Mouse (Mus musculus) common myeloid progenitor, adult 5-6 weeks (primary cell): ENCODE results near the gene Fgfr2. TPM values are rescaled to one million over a fixed set of nuclear protein-coding genes. Genes with fewer than 3 reads are reported as not detected.
"Not testable (repeated sequence)": the region's sequence is repeated elsewhere in the genome, so short reads cannot be mapped to it uniquely, and the experiment has no call there.

Experiments used
- ATAC-seq: replicated peaks from 2 replicates; pipeline ENCODE4 v1.8.0; 2016; ENCODE audit warnings: low read depth, mild to moderate bottlenecking, moderate TSS enrichment, inconsistent platforms; ENCODE audit not compliant: poor library complexity, severe bottlenecking
- total RNA-seq: library from RNA; stranded (forward); fragments of 200-1000, 187-1606 nt; gene quantifications from 2 replicates; pipeline ENCODE4 v1.2.3, GENCODE M21; 2017

Gene Fgfr2
- total RNA-seq, 1 experiment from 2014 or later = not detected

DNA sequence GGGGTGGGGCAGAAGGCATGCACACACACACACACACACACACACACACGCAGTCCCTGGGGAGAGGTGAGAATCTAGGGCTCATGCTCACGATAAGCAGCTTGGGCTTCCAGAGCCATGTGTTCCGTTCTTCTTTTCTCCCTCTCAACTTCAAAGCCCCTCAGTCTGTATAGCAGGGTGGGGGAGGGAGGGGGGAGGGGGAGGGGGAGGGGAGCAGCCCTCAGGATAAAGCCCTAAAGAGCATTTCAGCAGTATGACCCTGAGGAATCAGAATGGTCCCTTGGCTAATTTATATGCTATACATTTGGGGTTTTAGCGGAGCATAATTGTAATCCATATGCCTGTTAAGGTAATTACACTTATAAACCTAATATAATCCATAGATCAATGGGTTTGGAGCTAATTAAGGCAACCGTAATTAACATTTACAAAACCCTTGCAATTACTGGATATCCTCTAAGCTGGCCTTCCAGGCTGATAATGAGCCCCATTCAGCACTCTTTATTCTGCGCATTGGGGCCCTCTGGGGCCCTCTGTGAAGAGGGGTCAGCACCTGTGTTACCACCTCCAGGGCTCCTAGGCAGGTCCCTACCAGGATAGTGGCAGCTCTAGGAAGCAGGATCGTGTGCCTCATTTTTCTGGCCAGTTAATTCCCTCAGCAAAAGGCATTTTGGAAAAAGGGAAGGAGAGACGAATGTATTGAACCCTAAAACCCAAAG is 457.3 kb downstream of the Fgfr2 start:
- ATAC-seq = no peak

- ATAC-seq = no peak
Observed at GRCm38 (mm10) chr7:132664815-132665214, 458.3 kb downstream of the Fgfr2 start.

DNA sequence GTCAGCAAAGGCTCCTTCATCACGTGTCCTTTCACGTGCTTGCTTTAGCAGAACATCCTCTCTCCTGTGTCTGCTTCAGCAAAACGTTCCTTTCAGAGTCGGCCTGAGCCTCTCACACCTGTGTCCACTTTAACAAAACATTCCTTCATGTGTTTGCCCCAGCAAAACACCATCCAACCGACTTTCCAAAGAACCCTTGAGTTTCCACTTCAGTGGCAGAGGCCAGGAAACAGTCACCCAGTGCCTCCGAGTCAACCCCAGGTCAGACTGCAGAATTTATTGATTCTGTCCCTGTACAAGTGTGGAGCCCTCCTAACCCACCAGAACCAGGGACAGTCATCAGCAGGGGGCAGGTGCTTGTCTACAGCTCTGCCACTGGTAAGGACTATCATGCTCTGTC is 460.3 kb downstream of the Fgfr2 start:
- ATAC-seq = not testable (repeated sequence)

GRCm38 (mm10) chr7:132659633-132660032 is 463.5 kb downstream of the Fgfr2 start:
- no peak for ATAC-seq

DNA sequence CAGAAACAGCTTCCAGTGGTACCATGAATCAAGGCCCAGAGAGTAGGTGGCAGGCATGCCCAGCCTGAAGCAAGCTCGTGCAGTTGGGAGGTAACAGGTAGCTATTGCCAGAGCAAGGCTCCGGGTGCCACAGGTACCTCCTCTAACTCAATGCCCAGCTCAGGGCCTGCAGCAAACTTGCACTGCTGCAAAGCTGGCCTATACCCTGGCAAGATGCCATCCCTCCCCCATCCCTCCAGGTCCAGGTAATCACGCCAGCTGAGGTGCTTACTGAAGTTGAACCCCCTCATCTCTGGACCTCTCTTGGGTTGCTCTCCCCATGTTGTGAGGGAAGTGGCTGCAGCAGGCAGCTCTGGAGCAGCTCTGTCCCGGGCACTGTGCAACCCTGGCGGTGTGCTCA is 464.5 kb downstream of the Fgfr2 start:
- no peak for ATAC-seq

- ATAC-seq = no peak
Observed at GRCm38 (mm10) chr7:132658058-132658450, 465.1 kb downstream of the Fgfr2 start.

- no peak for ATAC-seq
Observed at GRCm38 (mm10) chr7:132657371-132658057, 465.6 kb downstream of the Fgfr2 start.

GRCm38 (mm10) chr7:132656548-132656947 is 466.6 kb downstream of the Fgfr2 start:
- peak; percentile 64 for ATAC-seq

DNA sequence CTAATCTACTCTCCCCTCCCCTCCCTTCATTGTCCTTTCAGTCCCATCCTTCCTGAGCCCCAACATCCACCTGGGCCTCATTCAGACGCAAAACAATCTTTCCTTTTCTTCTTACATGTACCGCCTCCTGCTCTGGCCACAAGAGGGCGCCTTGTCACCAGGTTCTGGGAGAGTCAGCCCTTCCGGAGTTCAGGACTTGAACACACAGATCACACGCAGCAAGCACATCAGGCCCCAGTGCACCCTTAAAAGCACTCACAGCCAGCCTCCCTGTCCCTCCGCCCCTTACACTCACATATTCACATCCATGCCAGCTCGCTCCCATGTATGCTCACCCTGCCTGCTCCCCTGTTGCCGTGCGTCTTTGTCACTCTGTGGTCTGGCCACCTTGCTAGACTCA is 467.1 kb downstream of the Fgfr2 start:
- ATAC-seq = peak; percentile 85

- no peak for ATAC-seq
Observed at GRCm38 (mm10) chr7:132654412-132654811, 468.7 kb downstream of the Fgfr2 start.

DNA sequence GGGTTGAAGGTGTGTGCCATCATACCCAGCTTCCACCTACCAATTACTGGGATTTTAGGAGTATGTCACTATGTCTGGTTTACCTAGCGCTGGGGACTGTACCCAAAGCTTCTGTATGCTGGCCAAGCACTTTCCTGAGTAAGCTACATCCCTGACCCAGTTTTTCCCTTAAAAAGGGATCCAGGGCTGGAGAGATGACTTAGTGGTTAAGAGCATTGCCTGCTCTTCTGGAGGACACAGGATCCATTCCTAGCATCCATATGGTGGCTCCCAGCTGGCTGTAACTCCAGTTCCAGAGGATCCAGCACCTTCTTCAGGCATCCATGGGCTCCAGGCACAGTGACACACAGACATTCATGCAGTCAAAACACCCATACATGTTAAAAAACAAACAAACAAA is 476.6 kb downstream of the Fgfr2 start:
- ATAC-seq = no peak

DNA sequence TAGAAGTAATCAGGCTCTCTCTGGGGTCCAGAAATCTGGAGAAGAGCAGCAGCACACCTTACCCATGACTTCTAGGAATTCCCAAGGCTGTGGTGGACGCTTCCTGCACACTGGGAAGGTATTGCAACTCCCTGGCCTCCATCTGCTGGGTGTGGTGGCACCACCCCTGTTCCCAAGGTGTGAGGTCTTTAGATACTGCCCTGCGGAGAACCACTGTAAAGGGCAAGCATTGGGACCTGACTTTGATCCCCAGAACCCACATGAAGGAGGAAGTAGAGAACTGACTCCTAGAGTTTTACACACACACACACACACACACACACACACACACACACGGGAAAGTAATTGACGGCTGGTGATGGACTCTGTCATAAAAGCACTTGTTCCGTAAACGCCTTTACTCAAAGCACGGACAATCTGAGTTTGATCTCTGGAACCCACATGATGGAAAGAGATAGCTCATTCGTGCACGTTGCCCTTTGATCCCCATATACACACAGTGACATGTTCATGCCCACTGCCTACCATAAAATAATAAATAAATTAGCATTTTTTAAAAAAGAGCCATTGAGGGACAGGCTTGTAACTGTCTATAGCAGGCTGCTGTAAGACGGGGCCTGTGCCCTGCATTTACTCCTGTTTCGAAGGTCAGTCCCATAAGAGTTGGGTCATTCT is 478.4 kb downstream of the Fgfr2 start:
- no peak for ATAC-seq

DNA sequence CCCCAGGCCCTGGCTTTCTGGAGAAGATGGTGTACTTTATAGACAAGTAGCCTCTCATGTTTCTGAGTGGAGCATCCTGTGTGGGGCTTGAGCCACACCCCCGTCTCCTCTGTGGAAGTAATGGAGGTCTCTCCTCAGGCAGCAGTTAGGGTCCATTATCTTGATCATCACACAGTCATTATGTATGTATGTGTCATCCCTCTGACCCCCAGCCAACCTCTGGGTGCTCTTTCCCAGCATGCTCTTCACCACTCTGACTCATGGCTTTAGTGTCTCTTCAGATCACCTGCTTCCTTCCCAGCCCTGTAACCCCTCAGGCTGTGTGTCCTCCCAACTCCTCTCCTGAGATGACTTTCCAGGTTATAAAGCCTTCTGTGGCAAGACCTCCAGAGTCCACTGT is 481.5 kb downstream of the Fgfr2 start:
- ATAC-seq = no peak

DNA sequence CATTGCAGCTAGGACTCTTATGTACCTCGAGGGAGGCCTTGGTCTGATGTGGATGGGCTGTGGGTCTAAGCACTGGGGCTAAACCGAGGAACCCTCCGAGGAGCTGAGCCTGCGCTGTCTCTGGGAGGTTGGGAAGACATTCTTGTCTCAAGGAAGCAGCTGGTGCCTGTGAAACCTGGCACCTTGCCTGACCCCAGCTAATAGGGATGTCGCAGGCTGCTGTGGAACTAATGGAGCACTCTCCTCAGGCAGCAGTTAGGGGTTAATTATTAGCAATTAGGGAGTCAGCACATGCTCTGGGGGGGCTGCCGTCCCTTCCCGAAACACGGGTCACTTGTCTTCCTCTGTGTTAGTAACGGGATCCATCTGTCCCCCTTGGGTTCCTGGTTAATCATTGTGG is 482.2 kb downstream of the Fgfr2 start:
- no peak for ATAC-seq

GRCm38 (mm10) chr7:132638446-132639087 is 484.6 kb downstream of the Fgfr2 start:
- ATAC-seq = peak; percentile 90

DNA sequence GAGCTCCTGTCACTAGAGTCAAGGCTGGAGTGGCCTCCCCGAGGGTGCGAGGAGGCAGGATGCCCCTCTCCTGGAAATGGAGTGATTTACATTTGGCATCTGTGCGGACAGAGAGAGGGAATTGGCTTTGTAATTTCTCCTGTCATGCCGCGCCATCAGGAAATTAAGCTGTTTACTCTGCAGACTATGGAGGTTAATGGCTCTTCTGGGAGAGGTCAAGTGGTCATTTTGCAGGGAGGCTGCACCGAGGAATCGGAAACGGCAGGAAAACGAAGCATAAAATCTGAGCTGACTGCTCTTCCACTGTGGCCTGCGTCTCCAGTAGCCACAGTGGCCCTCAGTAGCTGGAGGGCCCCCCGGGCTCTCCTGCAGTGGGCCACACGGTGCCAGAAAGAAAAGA is 485.9 kb downstream of the Fgfr2 start:
- no peak for ATAC-seq

- ATAC-seq = no peak
Observed at GRCm38 (mm10) chr7:132631313-132631712, 491.8 kb downstream of the Fgfr2 start.

GRCm38 (mm10) chr7:132627448-132627847 is 495.7 kb downstream of the Fgfr2 start:
- no peak for ATAC-seq

DNA sequence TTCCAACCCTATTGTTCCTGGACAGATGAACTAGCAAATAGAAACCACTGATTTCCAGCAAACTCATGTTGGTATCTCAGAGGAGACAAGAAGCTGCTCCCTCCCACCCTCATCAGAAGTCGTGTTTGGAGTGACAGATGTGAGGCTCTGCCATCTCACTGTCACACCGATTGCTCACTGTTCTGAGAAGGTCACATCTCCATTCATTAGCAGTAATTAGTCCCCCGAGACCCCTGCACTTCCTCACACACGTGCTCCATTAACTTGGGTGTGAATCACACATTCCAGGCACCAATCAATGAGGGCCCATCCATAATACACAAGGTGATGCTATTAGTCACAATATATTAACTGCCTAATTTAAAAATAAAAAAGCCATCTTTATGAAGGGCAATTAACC is 497.0 kb downstream of the Fgfr2 start:
- ATAC-seq = no peak

- no peak for ATAC-seq
Observed at GRCm38 (mm10) chr7:132624161-132624560, 499.0 kb downstream of the Fgfr2 start.
